Mouse (Mus musculus) MEL (cell line): Measurements from ENCODE around the gene Epop.

Source experiments
- CTCF ChIP-seq, 3 experiments: IDR thresholded peaks in 2 of 3; conservative IDR thresholded peaks in 1 of 3; 2 replicates each; pipeline ENCODE4 v1.5.1; 2011 to 2012; ENCODE audit warnings: low read length in 3 of 3, low read depth in 2 of 3, mild to moderate bottlenecking in 2 of 3, improper control_type of control experiment in 1 of 3, inconsistent platforms in 1 of 3, mixed read lengths in 1 of 3, moderate library complexity in 1 of 3; ENCODE audit not compliant: control insufficient read depth in 1 of 3, insufficient read depth in 1 of 3, poor library complexity in 1 of 3, severe bottlenecking in 1 of 3
- ELF1 ChIP-seq: IDR thresholded peaks from 2 replicates; pipeline ENCODE4 v1.6.1; 2014; ENCODE audit warnings: low read depth, mild to moderate bottlenecking, inconsistent platforms, low read length, improper control_type of control experiment, moderate library complexity
- POLR2A ChIP-seq, 2 experiments: IDR thresholded peaks; 2 replicates each; pipeline ENCODE4 v1.6.1; 2011 to 2012; ENCODE audit warnings: low read length in 2 of 2, mild to moderate bottlenecking in 2 of 2, control low read depth in 1 of 2, improper control_type of control experiment in 1 of 2, low read depth in 1 of 2, moderate library complexity in 1 of 2; ENCODE audit not compliant: control insufficient read depth in 1 of 2, insufficient read depth in 1 of 2, poor library complexity in 1 of 2
- POLR2AphosphoS2 ChIP-seq: IDR thresholded peaks from 2 replicates; pipeline ENCODE4 v1.6.1; 2011; ENCODE audit warnings: low read length, improper control_type of control experiment
- RAD21 ChIP-seq: IDR thresholded peaks from 2 replicates; pipeline ENCODE4 v1.6.1; 2011; ENCODE audit warnings: mild to moderate bottlenecking, low read depth, low read length, improper control_type of control experiment
- ZKSCAN1 ChIP-seq: IDR thresholded peaks from 2 replicates; pipeline ENCODE4 v1.6.1; 2012; ENCODE audit warnings: low read depth, mild to moderate bottlenecking, inconsistent platforms, low read length, improper control_type of control experiment, moderate library complexity

DNA sequence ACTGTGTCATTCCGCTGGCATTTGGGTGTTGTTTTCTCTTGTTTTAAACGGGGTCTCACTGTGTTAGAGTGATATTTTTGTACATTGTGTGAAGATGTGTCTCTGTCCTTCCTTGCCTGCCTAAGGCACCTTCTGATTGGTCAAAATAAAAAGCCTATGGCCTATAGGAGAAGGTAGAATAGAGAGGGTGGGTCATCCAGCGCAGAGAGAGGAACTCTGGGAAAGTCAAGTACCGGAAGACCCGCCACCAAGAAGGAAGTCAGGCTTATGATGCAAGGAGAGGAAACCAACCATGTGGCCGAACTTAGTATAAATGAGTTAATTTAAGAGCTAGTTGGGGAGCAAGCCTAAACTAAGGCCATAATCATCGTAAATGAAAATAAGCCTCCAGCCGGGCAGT lies 30.4 kb downstream of the Epop start:
- TF ChIP-seq CTCF (IDR thresholded peaks at IDR 0.05 in 2 of 3, conservative IDR thresholded peaks at IDR 0.05 in 1 of 3; ENCODE audit: control insufficient read depth in 1 of 3, insufficient read depth in 1 of 3, low read depth in 2 of 3, low read length in 3 of 3, poor library complexity in 1 of 3, severe bottlenecking in 1 of 3) (no peak), POLR2AphosphoS2 (no peak), ZKSCAN1 (no peak), POLR2A (IDR thresholded peaks at IDR 0.05; ENCODE audit: control insufficient read depth in 1 of 2, insufficient read depth in 1 of 2, low read depth in 1 of 2, low read length in 2 of 2, poor library complexity in 1 of 2) (no peak), RAD21 (no peak), ELF1 (no peak)
